Mouse (Mus musculus): Measurements from ENCODE around the gene Bhlha9. TPM values are rescaled to one million over a fixed set of nuclear protein-coding genes. Genes with fewer than 3 reads are reported as not detected.

The Bhlha9 gene
- total and polyA plus RNA-seq, 3 experiments: not detected

- no peak overlapping the region for H3K9ac ChIP-seq (ENCODE audit: insufficient read depth, low read depth)
- H3K27me3 ChIP-seq (replicated peaks): peaks cover 27% of the 10 kb centered on the region
- no peaks in the 10 kb centered on the region for H3K9me3 ChIP-seq (replicated peaks; ENCODE audit: low read length)
- no peak overlapping the region for H3K27ac ChIP-seq (ENCODE audit: insufficient read depth, low read depth)
- in situ Hi-C loops (cut with MboI; ENCODE audit: low pct_ligation_motif_present, low pct_unique_long_range_greater_than_20kb, low sequenced_read_pairs): no loop called here
- TF ChIP-seq JUND (conservative IDR thresholded peaks at IDR 0.05; ENCODE audit: low read depth, low read length): no peak
- H3K79me2 ChIP-seq (replicated peaks; ENCODE audit: control insufficient read depth, extremely low read depth, insufficient read depth, poor library complexity, severe bottlenecking): no peaks in the 10 kb centered on the region
- no peak overlapping the region for H3K4me2 ChIP-seq (ENCODE audit: insufficient read depth, low read depth, poor library complexity, severe bottlenecking)
- no peaks in the 10 kb centered on the region for H3K4me1 ChIP-seq (ENCODE audit: control insufficient read depth in 1 of 2, insufficient read depth in 2 of 2)
- dilution Hi-C loops (cut with MboI; ENCODE audit: extremely low pct_ligation_motif_present, extremely low pct_unique_long_range_greater_than_20kb, low sequenced_read_pairs): no loop called here
- H3K36me3 ChIP-seq (replicated peaks in 1 of 2; ENCODE audit: control insufficient read depth in 1 of 2, insufficient read depth in 1 of 2, low read length in 1 of 2): no peaks in the 10 kb centered on the region
- no peak for DNase-seq (ENCODE audit: extremely low read depth)
- no peak overlapping the region for H3K4me3 ChIP-seq (replicated peaks in 1 of 3; ENCODE audit: low read depth in 2 of 3, low read length in 2 of 3, poor library complexity in 1 of 3)
Measured at GRCm38 (mm10) chr11:76659138-76659930, 12.9 kb upstream of the Bhlha9 start.

DNA sequence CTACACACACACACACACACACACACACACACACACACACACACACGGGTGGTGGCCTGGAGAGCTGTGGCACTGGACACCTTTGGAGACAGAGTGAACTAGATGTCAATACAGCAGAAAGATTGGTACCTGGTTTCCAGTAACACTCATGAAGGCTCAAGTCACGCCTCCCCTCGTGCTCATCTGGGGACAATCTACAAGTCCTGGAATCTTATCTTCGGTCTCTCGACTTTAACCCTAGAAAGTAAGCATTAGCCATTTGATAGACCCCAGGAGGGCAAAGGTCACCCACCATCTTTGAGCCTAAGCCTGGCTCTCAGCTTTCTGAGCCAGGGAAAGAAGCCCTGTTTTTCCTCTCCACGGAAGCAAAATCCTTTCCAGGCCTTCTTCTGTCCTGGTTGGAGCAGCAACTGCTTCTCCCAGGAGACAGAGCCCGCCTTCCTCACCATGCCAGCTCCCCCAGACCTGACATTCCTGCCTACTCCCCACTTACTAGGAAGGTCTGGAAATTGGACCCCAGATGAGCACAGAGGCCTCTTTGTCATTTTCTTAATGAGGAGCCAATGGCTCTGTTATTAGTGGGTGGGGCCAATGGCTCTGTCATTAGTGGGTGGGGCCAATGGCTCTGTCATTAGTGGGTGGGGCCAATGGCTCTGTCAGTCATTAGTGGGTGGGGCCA, 10.3 kb upstream of the Bhlha9 start:
- Histone ChIP-seq H3K27me3 (replicated peaks) (peaks cover 33% of the 10 kb centered on the region), H3K9ac (ENCODE audit: insufficient read depth, low read depth) (no peak overlapping the region)
- in situ Hi-C loops (cut with MboI; ENCODE audit: low pct_ligation_motif_present, low pct_unique_long_range_greater_than_20kb, low sequenced_read_pairs): no loop called here

DNA sequence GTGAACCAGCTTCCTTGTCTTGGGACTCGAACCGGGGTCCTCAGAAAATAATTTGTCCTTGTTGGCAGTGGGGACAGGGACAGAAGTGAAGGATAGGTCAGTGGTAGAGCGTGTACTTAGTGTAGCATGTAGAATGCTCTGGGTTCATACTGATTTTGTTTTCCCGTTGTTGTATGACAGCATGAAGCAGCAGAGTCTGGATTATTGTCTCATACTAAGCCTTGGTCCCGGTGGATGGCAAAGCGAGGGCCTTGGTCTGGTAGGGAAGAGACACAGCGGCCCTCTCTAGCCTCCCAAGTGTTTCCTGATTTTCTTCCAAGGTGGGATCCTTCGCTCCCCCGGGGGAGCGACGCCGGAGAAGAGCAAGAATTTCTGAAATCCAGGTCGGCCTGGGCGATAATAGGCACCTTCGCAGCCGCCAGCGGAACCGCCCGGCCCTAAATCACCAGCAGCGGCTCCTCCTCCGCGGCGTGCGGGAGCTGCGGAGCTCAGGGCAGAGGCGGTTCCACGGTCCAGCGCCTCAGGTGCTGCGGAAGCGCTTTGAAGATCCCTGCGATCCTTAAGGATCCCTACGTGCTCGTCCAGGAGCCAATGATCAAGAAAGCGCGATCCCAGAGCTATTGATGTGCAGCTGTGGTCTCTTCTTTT, 6.1 kb upstream of the Bhlha9 start:
- dilution Hi-C loops (cut with MboI; ENCODE audit: extremely low pct_ligation_motif_present, extremely low pct_unique_long_range_greater_than_20kb, low sequenced_read_pairs): no loop called here
- Histone ChIP-seq H3K4me2 (ENCODE audit: insufficient read depth, low read depth, poor library complexity, severe bottlenecking) (peak overlapping the region; percentile 53), H3K9ac (ENCODE audit: insufficient read depth, low read depth) (no peak overlapping the region), H3K27me3 (replicated peaks) (peaks cover 18% of the 10 kb centered on the region), H3K4me3 (replicated peaks in 1 of 3; ENCODE audit: low read depth in 2 of 3, low read length in 2 of 3, poor library complexity in 1 of 3) (no peak overlapping the region), H3K4me1 (ENCODE audit: control insufficient read depth in 1 of 2, insufficient read depth in 2 of 2) (peaks cover 0 to 17% of the 10 kb centered on the region in 2 experiments; a peak in 2 of 4 replicates), H3K27ac (ENCODE audit: insufficient read depth, low read depth) (no peak overlapping the region), H3K79me2 (replicated peaks; ENCODE audit: control insufficient read depth, extremely low read depth, insufficient read depth, poor library complexity, severe bottlenecking) (no peaks in the 10 kb centered on the region), H3K9me3 (replicated peaks; ENCODE audit: low read length) (no peaks in the 10 kb centered on the region), H3K36me3 (replicated peaks in 1 of 2; ENCODE audit: control insufficient read depth in 1 of 2, insufficient read depth in 1 of 2, low read length in 1 of 2) (no peaks in the 10 kb centered on the region)
- TF ChIP-seq USF2 (conservative IDR thresholded peaks at IDR 0.05; ENCODE audit: low read depth, low read length): no peak
- TF ChIP-seq NRF1 (IDR thresholded peaks at IDR 0.05; ENCODE audit: low read depth, low read length): no peak
- TF ChIP-seq USF1 (IDR thresholded peaks at IDR 0.05; ENCODE audit: low read depth, low read length): no peak
- TF ChIP-seq JUN (IDR thresholded peaks at IDR 0.05; ENCODE audit: insufficient read depth, low read depth, low read length): no peak
- no peak for TF ChIP-seq MAX (IDR thresholded peaks at IDR 0.05; ENCODE audit: low read length)
- no peak for TF ChIP-seq KAT2A (IDR thresholded peaks at IDR 0.05; ENCODE audit: insufficient replicate concordance, low read length)
- no peak for TF ChIP-seq EP300 (IDR thresholded peaks at IDR 0.05; ENCODE audit: low read length)
- no peak for TF ChIP-seq ETS1 (conservative IDR thresholded peaks at IDR 0.05; ENCODE audit: low read depth, low read length)
- TF ChIP-seq SIN3A (IDR thresholded peaks at IDR 0.05; ENCODE audit: low read length): no peak
- TF ChIP-seq ZKSCAN1 (IDR thresholded peaks at IDR 0.05; ENCODE audit: borderline replicate concordance, low read depth, low read length): no peak
- no peak for TF ChIP-seq NELFE (IDR thresholded peaks at IDR 0.05; ENCODE audit: low read depth, low read length)
- no peak for TF ChIP-seq JUND (conservative IDR thresholded peaks at IDR 0.05; ENCODE audit: low read depth, low read length)
- no peak for TF ChIP-seq PAX5 (IDR thresholded peaks at IDR 0.05; ENCODE audit: low read length)
- DNase-seq (ENCODE audit: extremely low read depth): no peak
- in situ Hi-C loops (cut with MboI; ENCODE audit: low pct_ligation_motif_present, low pct_unique_long_range_greater_than_20kb, low sequenced_read_pairs): no loop called here

More for the DNA sequence above, 10.3 kb upstream of the Bhlha9 start:
- no peaks in the 10 kb centered on the region for H3K4me1 ChIP-seq (ENCODE audit: control insufficient read depth in 1 of 2, insufficient read depth in 2 of 2)
- no peaks in the 10 kb centered on the region for H3K9me3 ChIP-seq (replicated peaks; ENCODE audit: low read length)
- H3K4me3 ChIP-seq (replicated peaks in 1 of 3; ENCODE audit: low read depth in 2 of 3, low read length in 2 of 3, poor library complexity in 1 of 3): no peak overlapping the region
- no peak overlapping the region for H3K4me2 ChIP-seq (ENCODE audit: insufficient read depth, low read depth, poor library complexity, severe bottlenecking)
- DNase-seq (ENCODE audit: extremely low read depth): peak; percentile 12
- TF ChIP-seq ELF1 (IDR thresholded peaks at IDR 0.05; ENCODE audit: low read depth, low read length): no peak
- no peaks in the 10 kb centered on the region for H3K36me3 ChIP-seq (replicated peaks in 1 of 2; ENCODE audit: control insufficient read depth in 1 of 2, insufficient read depth in 1 of 2, low read length in 1 of 2)
- dilution Hi-C loops (cut with MboI; ENCODE audit: extremely low pct_ligation_motif_present, extremely low pct_unique_long_range_greater_than_20kb, low sequenced_read_pairs): no loop called here
- no peaks in the 10 kb centered on the region for H3K79me2 ChIP-seq (replicated peaks; ENCODE audit: control insufficient read depth, extremely low read depth, insufficient read depth, poor library complexity, severe bottlenecking)
- H3K27ac ChIP-seq (ENCODE audit: insufficient read depth, low read depth): no peak overlapping the region

All from CH12.LX (cell line).